Mouse (Mus musculus): ENCODE data around the gene Crtac1. TPM values are rescaled to one million over a fixed set of nuclear protein-coding genes. Genes with fewer than 3 reads are reported as not detected.

Gene Crtac1
- polyA plus RNA-seq, 1 experiment from 2014 or later: 8.8 TPM

DNA sequence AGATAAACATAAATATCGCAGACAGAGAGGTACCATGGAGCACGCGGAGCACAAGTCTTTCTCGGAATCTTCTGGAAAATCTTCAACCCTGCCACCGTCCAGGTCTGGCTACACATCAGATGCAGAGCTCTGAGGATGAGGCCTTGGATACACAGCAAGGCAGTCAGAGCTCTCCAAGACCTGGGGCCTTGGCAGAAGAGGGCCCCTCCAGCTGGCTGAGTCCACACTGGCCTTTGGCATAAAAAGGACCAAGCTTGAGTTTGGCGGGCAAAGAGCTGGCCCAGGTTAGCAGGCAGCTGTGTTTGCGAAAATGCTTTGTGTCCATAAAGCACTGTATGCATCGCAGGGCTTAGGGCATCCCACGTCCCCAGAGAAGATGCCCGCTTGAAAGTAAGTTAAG lies 17.0 kb upstream of the Crtac1 start:
- H3K9ac ChIP-seq: no peak overlapping the region
- H3K4me2 ChIP-seq (replicated peaks): no peak overlapping the region
- 88% methylated on average over 10 of the region's 10 CpGs for WGBS
- H3K27ac ChIP-seq (replicated peaks): no peak overlapping the region
- H3K4me1 ChIP-seq: no peaks in the 10 kb centered on the region
- H3K36me3 ChIP-seq: no peaks in the 10 kb centered on the region
- H3K9me3 ChIP-seq (replicated peaks): no peaks in the 10 kb centered on the region
- 0 out of 2 replicates have a peak, but pooled peaks cover 3% of the 10 kb centered on the region for H3K27me3 ChIP-seq
- no peak for ATAC-seq (ENCODE audit: insufficient number of reproducible peaks, low FRiP score, low TSS enrichment, low read depth)
- no peak overlapping the region for H3K4me3 ChIP-seq (replicated peaks)

DNA sequence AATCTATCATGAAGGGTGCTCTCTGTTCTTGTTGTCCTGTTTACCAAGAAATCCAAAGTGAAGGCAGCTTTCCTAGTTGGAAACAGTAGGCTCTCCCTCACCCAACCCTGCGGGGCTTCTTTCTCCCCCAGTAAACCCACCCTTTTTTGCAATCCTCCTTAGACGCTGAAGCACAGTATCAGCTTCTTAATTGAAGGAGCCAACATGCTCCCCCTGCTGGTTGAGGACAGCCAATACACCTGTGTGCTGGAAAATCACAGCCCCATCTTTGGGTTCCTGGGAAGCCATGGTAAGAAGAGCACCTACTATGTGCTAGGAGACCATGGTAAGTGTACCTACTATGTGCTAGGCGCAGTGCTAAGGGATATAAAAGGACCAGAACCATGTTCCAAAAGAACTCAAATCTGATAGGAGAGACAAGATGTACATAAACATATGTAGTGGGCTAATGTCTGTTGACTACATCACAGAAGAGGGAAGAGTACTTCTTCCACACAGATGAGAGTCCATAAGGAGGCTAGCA lies 12.4 kb upstream of the Crtac1 start:
- 10% methylated on average over 3 of the region's 3 CpGs for WGBS

DNA sequence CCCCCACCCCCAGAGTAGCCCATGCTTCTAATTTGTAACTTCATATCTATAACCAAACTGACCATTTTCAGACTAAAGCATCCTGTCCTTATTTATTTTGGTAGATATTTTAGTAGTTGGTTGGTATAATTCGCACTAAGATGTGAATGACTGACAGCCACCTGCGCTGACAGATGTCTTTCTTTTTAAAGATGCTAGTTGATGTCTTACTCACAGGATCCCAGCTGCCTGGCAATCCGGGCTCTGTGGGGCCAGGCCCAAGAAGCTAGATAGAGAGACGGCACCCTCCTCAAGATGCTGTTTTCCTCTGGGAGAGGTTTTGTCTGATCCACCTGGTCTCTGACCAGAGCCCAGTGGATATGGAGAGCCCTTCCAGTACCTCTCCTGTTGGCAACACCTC lies 11.7 kb upstream of the Crtac1 start:
- Histone ChIP-seq H3K9me3 (replicated peaks) (no peaks in the 10 kb centered on the region), H3K36me3 (no peaks in the 10 kb centered on the region), H3K4me2 (replicated peaks) (no peak overlapping the region), H3K27me3 (0 out of 2 replicates have a peak, but pooled peaks cover 3% of the 10 kb centered on the region), H3K4me3 (replicated peaks) (no peak overlapping the region), H3K9ac (no peak overlapping the region), H3K27ac (replicated peaks) (no peak overlapping the region), H3K4me1 (no peaks in the 10 kb centered on the region)
- no peak for ATAC-seq (ENCODE audit: insufficient number of reproducible peaks, low FRiP score, low TSS enrichment, low read depth)
- 61% methylated on average over 4 of the region's 4 CpGs for WGBS

More for the DNA sequence above, 12.4 kb upstream of the Crtac1 start:
- ATAC-seq (ENCODE audit: insufficient number of reproducible peaks, low FRiP score, low TSS enrichment, low read depth): no peak
- Histone ChIP-seq H3K27me3 (0 out of 2 replicates have a peak, but pooled peaks cover 3% of the 10 kb centered on the region), H3K9me3 (replicated peaks) (no peaks in the 10 kb centered on the region), H3K4me2 (replicated peaks) (no peak overlapping the region), H3K9ac (no peak overlapping the region), H3K4me1 (no peaks in the 10 kb centered on the region), H3K4me3 (replicated peaks) (no peak overlapping the region), H3K27ac (replicated peaks) (no peak overlapping the region), H3K36me3 (no peaks in the 10 kb centered on the region)

DNA sequence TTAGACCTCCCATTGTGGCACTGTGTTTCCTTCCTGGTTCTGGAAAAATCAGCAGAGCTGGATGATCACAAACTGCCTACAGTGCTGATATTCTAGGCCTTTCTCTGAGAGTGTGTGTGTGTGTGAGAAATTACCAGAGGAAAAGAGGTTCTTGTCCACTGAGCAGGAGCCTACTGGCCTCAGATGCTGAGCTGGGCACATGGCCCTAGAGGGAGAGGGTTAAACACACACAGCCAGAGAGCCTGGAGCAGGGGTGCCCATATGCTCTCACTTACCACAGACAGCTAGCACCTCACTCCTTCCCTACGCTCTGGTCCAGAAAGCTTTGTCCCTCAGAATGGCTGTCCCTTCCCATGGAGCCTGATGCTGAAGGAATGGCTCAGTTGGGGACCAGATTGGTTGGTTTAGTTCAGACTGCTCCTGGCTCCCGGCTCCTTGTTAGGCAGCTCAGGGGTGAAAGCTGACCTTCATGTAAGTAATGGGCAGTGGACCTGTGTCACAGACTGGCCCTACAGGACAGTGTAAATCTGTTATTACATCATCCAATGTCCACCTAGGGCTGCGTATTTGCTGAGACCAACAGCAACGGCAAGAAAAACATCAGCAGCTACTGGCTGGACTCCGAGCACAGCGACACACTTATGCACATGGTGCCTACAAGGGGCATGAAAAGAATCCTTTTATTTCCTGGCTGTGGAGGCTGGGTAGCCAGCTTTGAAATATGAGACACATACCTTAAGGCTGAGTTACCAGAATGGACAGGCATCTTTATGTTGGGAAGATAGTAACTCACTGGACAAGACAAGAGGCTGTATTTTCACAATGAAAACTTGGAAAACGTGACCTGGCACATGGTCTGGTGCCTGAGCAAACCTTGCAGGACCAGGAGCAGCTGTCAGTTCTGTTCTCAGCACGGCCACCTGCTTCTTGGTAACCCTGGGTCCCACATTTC lies 10.9 kb upstream of the Crtac1 start:
- Histone ChIP-seq H3K9ac (no peak overlapping the region), H3K27ac (replicated peaks) (no peak overlapping the region)

DNA sequence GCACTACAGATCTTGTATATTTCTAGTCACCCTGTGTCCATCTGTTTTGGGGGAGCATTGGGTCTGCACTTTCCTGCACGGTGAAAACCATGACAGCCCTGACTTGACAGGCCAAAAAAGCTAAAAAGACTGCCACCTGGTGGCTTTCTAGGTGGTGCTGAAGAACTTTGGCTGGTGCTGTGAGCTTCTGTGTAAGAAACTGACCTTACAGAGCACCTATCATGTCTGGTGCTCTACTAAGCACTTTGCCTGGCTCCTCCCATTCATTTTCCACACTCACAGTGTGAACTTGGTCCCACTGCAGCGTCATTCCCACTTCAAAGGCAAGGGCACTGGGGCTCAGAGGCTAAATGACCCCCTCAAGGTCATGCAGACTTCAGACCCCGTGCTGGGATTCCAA lies 8.5 kb upstream of the Crtac1 start:
- H3K9me3 ChIP-seq (replicated peaks): no peaks in the 10 kb centered on the region
- no peak overlapping the region for H3K4me3 ChIP-seq (replicated peaks)
- peaks cover 10% of the 10 kb centered on the region for H3K27me3 ChIP-seq
- ATAC-seq (ENCODE audit: insufficient number of reproducible peaks, low FRiP score, low TSS enrichment, low read depth): no peak
- H3K4me2 ChIP-seq (replicated peaks): no peak overlapping the region
- H3K27ac ChIP-seq (replicated peaks): no peak overlapping the region
- H3K4me1 ChIP-seq: no peaks in the 10 kb centered on the region
- H3K9ac ChIP-seq: no peak overlapping the region
- WGBS: 33% methylated on average over 3 of the region's 3 CpGs
- H3K36me3 ChIP-seq: no peaks in the 10 kb centered on the region

More for the DNA sequence above, 10.9 kb upstream of the Crtac1 start:
- H3K4me2 ChIP-seq (replicated peaks): no peak overlapping the region
- no peak for ATAC-seq (ENCODE audit: insufficient number of reproducible peaks, low FRiP score, low TSS enrichment, low read depth)
- 18% methylated on average over 8 of the region's 8 CpGs for WGBS
- H3K4me3 ChIP-seq (replicated peaks): no peak overlapping the region
- no peaks in the 10 kb centered on the region for H3K4me1 ChIP-seq
- H3K36me3 ChIP-seq: no peaks in the 10 kb centered on the region
- H3K9me3 ChIP-seq (replicated peaks): no peaks in the 10 kb centered on the region
- H3K27me3 ChIP-seq: 0 out of 2 replicates have a peak, but pooled peaks cover 3% of the 10 kb centered on the region

DNA sequence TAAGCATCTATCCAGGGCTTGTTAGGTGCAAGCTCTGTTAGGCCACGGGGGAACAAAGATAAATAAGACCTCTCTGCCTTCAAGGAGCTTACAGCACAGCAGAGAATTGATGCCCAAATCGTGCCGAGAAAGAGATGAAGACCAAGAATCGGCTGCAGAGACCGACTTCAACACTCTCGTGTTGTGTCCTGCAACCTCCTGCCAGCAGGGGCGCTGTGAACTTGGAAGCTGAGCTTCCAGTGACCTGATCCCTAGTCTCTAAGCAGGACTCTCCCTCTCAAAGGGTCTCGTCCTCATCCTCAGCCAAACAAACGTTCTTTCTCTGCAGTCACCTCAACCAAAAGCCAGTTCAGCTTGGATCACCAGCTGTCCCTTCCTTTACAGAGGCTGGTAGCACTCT lies 7.8 kb upstream of the Crtac1 start:
- no peaks in the 10 kb centered on the region for H3K36me3 ChIP-seq
- H3K4me3 ChIP-seq (replicated peaks): no peak overlapping the region
- WGBS: 72% methylated on average over 9 of the region's 9 CpGs
- peaks cover 17% of the 10 kb centered on the region for H3K27me3 ChIP-seq
- no peaks in the 10 kb centered on the region for H3K9me3 ChIP-seq (replicated peaks)
- no peak overlapping the region for H3K27ac ChIP-seq (replicated peaks)
- no peak overlapping the region for H3K4me2 ChIP-seq (replicated peaks)
- no peak for ATAC-seq (ENCODE audit: insufficient number of reproducible peaks, low FRiP score, low TSS enrichment, low read depth)
- no peak overlapping the region for H3K9ac ChIP-seq
- no peaks in the 10 kb centered on the region for H3K4me1 ChIP-seq

DNA sequence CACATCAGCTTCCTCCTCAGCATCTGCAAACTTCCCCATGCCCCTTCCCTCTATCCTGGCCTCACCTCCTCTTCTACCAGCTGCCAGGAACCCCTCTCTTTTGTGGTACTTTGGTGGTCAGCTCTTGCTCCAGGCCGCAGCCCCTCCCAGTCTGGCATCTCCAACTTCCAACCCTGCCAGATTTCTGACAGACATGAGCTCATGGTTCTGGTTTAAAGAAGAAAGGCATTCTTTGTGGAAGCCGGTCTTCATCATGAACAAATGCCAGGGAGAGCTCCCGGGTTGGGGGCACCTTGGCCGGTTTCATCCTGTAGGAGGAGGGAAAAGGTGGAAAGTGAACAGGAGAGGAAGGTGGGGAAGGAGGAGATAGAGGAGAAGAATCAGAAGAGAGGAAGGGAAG lies 4.0 kb upstream of the Crtac1 start:
- Histone ChIP-seq H3K9me3 (replicated peaks) (no peaks in the 10 kb centered on the region), H3K9ac (no peak overlapping the region), H3K27ac (replicated peaks) (no peak overlapping the region), H3K4me3 (replicated peaks) (no peak overlapping the region), H3K27me3 (peaks cover 51% of the 10 kb centered on the region), H3K4me2 (replicated peaks) (no peak overlapping the region), H3K36me3 (no peaks in the 10 kb centered on the region), H3K4me1 (peaks cover 18% of the 10 kb centered on the region)
- 38% methylated on average over 4 of the region's 4 CpGs for WGBS
- ATAC-seq (ENCODE audit: insufficient number of reproducible peaks, low FRiP score, low TSS enrichment, low read depth): no peak

DNA sequence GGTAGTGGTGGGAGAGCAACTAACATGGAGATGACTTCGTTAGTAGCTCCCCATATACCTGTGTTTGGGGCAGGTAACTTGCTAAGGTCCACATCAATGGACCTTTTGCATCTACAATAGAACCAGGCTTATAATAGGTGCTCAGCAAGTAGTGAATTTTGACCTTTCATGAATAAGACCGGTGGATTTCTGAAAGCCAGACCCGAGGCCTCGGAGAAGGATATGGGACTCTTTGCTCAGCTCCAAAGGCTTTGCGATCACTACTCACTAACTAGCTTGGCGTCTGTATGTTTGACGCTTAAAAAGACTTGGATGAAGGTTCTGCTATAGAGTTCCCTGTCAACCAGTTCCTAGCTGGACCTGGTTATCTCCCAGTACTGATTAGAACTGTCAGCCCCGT lies 1.2 kb upstream of the Crtac1 start:
- 49% methylated on average over 8 of the region's 8 CpGs for WGBS
- ATAC-seq (ENCODE audit: insufficient number of reproducible peaks, low FRiP score, low TSS enrichment, low read depth): no peak
- Histone ChIP-seq H3K4me3 (replicated peaks) (peak overlapping the region; percentile 54), H3K9ac (no peak overlapping the region), H3K27me3 (peaks cover 67% of the 10 kb centered on the region), H3K9me3 (replicated peaks) (no peaks in the 10 kb centered on the region), H3K4me2 (replicated peaks) (peak overlapping the region; percentile 91), H3K4me1 (peaks cover 18% of the 10 kb centered on the region), H3K27ac (replicated peaks) (no peak overlapping the region), H3K36me3 (no peaks in the 10 kb centered on the region)

DNA sequence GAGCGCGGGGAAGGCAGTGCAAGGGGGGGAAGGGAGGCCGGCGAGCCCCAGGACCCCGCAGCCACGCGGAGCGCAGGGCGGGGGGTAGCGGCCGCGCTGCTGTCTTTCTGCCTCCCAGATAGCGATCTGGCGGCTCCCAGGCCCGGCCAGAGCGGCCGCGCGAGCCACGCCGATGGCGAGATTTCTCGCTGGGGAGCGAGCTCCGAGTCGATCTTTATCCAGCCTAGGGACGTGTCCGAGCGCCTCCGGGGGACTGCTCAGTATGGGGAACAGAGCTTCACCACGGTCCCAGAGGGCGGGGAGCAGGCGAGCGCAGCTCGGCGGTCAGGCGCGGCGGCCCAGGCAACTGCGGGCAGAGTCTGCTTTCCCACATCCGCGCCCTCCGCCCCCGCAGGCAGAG lies 608 bp upstream of the Crtac1 start:
- WGBS: under 1% methylated on average over 42 of the region's 44 CpGs

DNA sequence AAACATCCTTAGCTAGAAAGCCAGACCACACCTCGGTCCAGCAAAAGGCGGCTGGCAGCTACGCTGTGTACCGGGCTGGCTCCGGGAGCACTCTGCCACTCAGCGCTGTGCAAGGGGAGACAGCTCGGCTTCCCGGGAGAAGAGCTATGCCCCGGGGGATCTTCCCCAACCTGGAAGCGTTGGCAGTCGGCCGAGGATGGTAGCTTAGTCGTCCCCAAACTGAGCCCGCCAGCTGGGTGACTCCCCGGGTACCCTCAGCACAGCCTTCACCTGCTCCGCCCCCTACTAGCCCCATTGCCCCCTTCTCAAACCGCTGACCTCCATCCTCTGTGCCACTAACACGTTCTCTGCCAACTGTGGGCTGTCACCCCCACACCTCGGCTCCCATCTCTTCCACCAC lies 602 bp downstream of the Crtac1 start:
- Histone ChIP-seq H3K9ac (no peak overlapping the region), H3K36me3 (no peaks in the 10 kb centered on the region), H3K4me2 (replicated peaks) (peak overlapping the region; percentile 91), H3K9me3 (replicated peaks) (no peaks in the 10 kb centered on the region), H3K27ac (replicated peaks) (no peak overlapping the region), H3K27me3 (peaks cover 67% of the 10 kb centered on the region), H3K4me1 (peaks cover 21% of the 10 kb centered on the region), H3K4me3 (replicated peaks) (peak overlapping the region; percentile 54)
- 1% methylated on average over 19 of the region's 19 CpGs for WGBS
- ATAC-seq (ENCODE audit: insufficient number of reproducible peaks, low FRiP score, low TSS enrichment, low read depth): 0 out of 2 replicates have a peak, but pooled peaks have one; percentile 8

More for the DNA sequence above, 608 bp upstream of the Crtac1 start:
- H3K9me3 ChIP-seq (replicated peaks): no peaks in the 10 kb centered on the region
- H3K27me3 ChIP-seq: peaks cover 67% of the 10 kb centered on the region
- H3K36me3 ChIP-seq: no peaks in the 10 kb centered on the region
- peak overlapping the region; percentile 54 for H3K4me3 ChIP-seq (replicated peaks)
- H3K4me1 ChIP-seq: peaks cover 18% of the 10 kb centered on the region
- 0 out of 2 replicates have a peak overlapping the region, but pooled peaks have one; percentile 18 for H3K9ac ChIP-seq
- peak; percentile 59 for ATAC-seq (ENCODE audit: insufficient number of reproducible peaks, low FRiP score, low TSS enrichment, low read depth)
- H3K27ac ChIP-seq (replicated peaks): no peak overlapping the region
- peak overlapping the region; percentile 91 for H3K4me2 ChIP-seq (replicated peaks)

DNA sequence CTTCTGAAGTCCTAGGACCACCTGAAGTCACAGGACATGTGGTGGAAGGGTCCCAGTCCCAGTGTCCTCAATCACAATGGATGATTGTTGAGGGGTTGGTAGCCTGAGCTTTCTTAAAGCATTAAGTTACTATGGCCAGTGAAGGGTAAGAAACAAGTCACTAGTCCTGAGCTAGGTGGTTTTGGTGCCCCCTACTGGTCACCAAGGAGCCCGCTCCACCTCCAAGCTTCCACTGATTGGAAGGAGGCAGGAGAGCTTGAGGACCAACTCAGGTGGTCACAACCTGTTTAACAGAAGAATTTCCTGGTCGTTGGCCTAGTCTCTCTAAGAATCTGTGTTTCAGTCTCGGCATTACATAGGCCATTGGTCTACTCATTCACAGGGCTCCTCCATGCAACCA lies 2.2 kb downstream of the Crtac1 start:
- Histone ChIP-seq H3K27ac (replicated peaks) (no peak overlapping the region), H3K36me3 (no peaks in the 10 kb centered on the region), H3K9me3 (replicated peaks) (no peaks in the 10 kb centered on the region), H3K4me2 (replicated peaks) (no peak overlapping the region), H3K9ac (no peak overlapping the region), H3K4me3 (replicated peaks) (no peak overlapping the region), H3K27me3 (peaks cover 54% of the 10 kb centered on the region), H3K4me1 (peaks cover 21% of the 10 kb centered on the region)
- WGBS: 14% methylated on average over 3 of the region's 3 CpGs
- ATAC-seq (ENCODE audit: insufficient number of reproducible peaks, low FRiP score, low TSS enrichment, low read depth): no peak

Data from embryonic facial prominence, embryonic 15.5 days (tissue).